Mouse (Mus musculus) central nervous system, embryonic 14 days (tissue): Measurements from ENCODE around the gene Alyref. TPM values are rescaled to one million over a fixed set of nuclear protein-coding genes. Genes with fewer than 3 reads are reported as not detected.

ENCODE experiments used
- polyA plus RNA-seq: library from polyadenylated mRNA; depleted of rRNA; stranded (reverse); fragments of >200 nt; gene quantifications from 2 replicates; pipeline ENCODE4 v1.2.3, GENCODE M21; 2012; rRNA removed

Gene Alyref
- 136 and 151 TPM in 2 replicates for polyA plus RNA-seq

DNA sequence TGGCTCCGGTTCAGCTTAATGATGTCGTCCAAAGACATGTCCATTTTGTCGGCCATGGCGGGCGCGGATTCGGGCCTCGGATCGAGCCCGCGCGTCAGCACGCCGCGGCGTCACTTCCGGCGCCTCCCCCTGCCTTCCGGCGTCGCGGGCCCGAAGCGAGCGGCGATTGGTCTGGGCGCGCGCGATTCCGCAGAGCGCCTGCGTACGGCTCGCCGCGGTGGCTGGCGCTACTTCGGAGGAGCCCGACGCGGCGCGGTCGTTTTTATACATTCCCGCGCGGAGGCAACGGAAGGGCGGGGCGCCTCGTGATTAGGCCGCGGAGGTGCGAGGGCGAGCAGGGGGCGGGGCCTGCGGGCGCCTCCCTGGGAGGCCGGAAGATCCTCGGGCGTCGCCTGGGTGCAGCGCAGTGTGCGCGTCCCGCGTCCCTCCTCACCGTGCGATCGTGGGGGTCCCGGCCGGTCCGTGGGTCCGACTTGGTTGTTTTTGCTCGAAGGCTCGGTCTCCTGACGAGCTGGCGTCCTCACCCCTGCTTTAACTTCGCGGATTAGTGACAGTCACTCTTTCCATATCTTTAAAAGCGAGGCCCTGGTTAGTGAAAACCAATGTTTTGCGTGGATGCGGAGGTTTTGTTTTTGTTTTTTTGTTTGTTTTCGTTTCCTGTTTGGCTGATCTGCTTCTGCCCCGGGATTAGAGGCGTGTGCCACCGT lies at the start of gene Alyref, which contains the start of gene Anapc11:
Alyref (minus strand) TSS at position 83 of the 707 bp plus-strand sequence.
Anapc11 (plus strand) TSS at position 139 of the 707 bp plus-strand sequence.

DNA sequence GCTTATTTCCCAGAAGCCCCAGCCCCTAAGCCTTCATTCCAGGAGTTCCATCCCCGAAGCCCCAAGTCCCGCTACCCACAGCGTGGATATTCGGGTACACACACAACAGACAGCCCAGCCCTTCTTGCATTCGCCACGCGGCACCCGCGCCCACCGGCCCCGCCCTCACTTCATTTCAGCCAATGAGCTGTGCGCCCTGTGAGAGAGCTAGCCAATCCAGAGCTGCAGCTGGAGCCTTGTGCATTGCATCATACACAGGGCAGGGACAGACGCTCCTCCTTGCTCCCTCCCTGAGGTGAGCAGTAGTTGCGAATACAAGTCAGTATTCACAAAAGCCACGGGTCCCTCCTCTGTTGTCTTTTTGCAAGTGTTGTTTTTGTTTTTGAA lies 45.4 kb upstream of the Alyref start, which contains the start of gene Pycr1:
Pycr1 (minus strand) TSS at position 169 of the 387 bp plus-strand sequence.

DNA sequence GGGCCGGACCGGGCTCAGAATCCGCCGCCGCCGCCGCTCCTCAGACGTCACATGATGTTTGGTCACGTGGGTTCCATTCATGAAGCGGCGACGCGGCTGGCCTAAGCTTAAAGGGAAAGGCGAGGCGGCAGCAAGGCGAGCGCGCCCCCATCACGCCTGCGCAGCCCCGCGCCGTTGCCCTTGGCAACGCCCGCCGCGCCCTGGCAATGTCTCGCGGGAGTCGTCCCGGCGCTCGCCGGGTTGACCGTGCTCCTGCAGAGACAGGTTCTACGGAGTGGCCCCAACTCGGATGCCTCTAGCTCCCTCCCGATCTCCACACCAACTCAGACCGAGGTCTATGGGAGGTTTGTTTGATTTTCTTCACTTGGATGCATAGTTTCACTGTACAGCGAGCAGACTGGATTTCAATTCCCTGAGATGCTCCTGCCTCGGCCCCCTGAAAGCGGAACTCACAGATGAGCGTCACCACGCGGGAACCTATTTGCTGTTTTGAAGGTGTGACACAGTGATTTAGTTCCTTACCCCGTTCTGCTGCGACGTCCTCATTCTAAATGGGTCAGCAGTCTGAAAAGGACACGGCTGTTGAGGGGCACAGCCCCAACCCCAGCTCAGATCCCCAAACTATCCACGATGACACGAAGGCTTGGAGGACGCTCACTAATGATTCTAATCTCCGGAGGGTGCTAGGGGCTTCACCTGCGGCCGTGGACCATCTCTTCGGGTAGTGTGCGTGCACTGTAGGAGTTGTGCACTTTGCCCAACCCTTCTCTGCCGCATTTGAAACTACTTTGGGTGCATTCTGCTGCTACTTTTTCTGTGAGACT lies 35.6 kb upstream of the Alyref start, which contains the start of gene Mafg:
Mafg (minus strand) TSS at position 81 of the 824 bp plus-strand sequence.

DNA sequence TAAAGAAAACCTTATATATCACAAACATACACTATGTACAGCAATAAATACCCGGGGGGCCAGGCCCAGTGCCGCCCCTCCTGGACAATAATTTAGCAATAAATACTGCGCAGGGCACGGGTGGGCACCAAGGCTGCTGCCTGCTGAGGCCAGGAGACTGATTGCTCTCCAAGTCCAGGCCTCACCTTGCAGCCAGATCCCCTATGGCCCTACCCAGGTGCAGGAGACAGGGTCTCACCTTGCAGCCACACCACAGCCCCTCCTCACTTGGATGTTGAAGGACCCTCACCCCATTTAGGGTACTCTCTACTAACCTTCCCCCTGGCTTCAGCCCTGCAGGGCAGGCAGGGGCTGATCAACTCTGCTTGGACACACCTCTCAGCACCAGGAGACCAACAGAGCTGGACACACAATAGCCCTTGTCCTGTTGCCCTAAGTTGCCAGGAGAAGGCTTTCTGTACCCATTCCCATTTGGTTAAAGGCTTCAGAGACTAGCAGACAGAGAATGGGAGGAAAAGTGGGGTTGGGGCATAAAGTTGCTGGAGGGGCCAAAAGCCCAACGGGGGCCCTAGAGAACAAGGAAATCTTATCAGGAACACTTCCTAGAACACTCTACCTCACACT lies 27.1 kb upstream of the Alyref start, which contains the start of gene Sirt7:
Sirt7 (minus strand) TSS at position 89 of the 624 bp plus-strand sequence.

DNA sequence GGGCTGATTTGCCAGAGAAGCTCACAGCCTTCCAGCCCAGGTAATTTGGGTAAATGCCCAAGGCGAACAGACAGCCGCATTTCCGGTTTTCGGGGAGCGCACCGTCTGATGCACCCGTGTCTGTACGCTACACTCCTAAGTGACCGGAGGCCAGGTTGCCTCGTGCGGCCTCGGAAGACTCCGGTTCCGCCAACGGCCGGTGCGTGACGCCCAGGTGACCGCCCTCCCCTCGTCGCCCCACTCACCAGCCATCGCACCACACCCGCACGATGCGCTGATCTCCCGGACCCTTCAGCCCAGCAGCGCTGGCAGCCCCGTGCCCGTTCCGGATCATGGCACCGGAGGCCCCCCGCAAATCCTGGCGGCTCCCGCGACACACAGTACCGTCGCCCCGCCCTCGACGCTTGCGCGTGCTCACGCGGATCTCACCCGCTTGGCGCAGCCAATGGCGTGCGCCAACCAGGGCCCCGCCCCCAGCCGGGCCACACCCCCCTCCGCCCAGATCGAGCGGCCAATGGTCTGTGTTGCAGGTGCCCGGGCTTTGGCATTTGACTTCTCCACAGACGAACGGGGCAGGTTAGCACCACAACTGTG lies 19.5 kb upstream of the Alyref start, which contains the start of gene Pcyt2:
Pcyt2 (minus strand) TSS at position 418 of the 594 bp plus-strand sequence.

DNA sequence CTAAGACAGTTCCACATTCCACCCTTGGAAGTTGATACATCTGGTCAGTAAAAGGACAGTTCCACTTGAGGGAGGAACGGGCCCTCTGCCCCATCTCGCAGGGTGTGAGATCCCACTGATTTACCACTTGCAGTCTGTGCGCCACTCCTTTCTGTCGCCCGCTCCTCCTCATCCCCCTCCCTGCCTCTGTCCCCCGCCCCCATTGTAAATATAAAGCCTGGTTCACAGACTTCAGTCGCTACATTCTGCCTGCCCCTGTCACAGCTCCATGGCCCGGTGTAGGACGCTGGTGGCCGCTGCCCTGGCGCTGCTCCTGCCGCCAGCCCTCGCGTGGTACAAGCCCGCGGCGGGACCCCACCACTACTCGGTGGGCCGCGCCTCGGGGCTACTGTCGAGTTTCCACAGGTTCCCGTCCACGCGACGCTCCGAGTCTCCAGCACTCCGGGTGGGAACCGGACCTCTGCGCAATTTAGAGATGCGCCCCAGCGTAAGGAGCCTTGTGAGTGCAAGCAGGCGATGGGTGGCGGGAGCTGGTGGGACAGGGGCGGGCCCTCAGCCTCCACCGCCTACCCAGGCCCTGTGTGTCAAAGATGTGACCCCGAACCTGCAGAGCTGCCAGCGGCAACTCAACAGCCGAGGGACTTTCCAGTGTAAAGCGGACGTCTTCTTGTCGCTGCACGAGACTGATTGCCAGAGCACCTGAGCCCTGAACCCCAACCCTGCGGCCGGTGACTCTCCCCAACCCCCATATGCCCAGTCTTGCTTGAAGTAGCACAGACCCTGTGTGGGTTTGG lies 10.3 kb upstream of the Alyref start, which contains the start of gene Npb:
Npb (plus strand) TSS at position 237 of the 794 bp plus-strand sequence.

DNA sequence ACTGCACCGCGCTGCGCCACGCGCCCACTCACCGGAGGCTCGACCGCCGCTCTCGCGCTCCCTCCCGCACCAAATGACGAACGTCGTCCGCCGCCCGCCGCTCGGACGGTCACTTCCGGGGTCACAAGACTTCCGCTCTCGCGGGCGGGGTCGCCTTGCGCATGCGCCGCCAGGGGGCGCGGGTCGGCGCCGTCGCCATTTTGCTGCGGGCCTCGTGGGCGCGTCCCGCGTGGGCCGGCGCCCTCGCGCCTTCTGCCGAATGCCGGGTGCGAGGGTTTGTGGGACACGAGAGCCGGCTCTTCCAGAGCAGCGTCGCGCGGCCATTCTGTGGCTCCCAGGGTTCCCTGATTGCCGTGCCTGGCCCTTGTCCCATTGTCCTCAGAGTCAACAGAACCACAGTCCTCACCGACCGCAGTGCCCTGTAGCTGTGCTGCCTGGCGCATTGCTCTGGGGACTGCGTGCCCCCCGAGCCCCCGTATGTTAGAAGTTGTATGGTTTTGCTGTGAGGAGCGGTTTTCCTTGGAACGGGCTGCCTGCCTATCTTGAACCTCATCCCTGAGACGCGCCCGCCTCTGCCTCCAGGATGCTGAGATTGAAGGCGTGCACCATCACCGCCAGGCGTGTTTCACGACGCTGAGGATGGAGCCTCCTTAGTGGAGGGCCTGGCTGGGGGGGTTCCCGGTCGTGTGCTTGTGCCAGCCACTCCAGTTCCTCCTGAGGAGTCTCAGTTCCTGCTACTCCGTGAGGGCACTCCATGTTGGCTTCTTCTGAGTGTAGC lies 16.5 kb downstream of the Alyref start, which contains the start of gene Arhgdia:
Arhgdia (minus strand) TSS at position 135 of the 778 bp plus-strand sequence.

DNA sequence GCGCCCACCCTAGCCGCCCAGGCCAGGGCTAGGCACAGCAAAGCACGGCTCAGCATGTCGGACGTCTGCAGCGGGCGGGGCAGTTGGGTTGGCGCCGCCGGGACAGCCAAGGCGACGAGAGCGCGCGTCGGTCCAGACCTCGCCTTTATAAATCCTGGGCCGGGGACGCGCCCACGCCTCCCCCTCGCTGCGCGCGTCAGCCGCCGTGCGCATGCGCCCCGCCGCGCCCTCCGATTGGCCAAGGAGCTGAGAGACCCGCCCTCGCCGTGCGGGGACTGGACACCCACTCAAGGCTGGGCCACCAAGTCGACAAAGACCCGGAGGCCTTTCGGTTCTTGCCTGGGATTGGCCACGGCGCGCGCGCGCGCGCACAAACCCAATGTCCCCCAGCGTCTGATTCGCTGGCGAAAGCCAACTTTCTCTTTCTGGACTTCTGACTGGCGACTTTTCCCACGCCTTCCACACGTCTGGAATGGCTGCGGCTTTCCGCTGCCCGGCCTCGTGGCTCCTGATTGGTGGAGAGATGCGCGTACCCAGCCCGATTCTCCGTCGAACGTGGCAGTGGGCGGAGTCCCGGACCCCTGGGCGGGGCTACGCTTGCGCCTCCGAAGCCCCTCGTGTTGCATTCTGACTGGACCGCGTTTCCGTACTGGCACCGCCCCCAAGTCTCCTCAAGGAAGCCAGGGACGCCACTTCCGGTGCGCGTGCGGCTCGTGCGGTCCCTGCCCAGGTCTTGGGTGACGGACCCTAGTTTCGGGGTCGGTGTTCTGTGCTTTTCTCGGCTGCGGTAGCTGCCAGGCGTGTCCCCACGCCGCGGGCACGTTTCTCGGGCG lies 25.2 kb downstream of the Alyref start, which contains the start of gene P4hb:
P4hb (minus strand) TSS at position 502 of the 833 bp plus-strand sequence.

DNA sequence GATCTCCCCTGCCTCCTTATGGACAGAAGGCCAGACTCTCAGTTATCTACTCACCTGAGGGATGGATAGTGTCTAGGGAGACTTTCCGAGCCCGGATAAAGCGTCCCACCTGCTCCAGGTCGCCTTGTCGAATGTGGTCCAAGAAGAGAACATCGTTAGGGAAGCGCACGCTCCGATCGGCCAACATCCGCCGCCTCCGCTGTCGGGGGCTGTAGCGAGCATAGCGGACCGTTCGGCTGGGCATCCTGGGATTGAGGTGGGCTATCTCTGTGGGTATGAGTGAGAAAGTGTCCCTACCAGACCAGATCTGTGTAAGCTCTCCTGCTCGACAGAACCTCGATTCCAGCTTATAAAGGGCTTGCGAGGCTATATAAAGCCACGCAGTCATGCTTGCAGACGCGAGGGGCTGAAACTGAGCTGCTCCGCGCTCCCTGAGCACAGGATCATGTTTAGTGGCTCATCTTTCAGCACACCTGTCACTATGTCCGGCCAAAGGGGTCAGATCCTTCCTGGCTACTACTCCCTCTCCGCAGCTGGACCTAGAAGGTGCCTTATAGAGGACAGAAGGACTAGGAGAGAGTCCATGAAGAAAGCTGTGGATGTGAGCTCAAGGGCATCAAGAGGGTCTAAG lies 47.2 kb downstream of the Alyref start, which contains the start of gene Ppp1r27:
Ppp1r27 (minus strand) TSS at position 323 of the 631 bp plus-strand sequence.

DNA sequence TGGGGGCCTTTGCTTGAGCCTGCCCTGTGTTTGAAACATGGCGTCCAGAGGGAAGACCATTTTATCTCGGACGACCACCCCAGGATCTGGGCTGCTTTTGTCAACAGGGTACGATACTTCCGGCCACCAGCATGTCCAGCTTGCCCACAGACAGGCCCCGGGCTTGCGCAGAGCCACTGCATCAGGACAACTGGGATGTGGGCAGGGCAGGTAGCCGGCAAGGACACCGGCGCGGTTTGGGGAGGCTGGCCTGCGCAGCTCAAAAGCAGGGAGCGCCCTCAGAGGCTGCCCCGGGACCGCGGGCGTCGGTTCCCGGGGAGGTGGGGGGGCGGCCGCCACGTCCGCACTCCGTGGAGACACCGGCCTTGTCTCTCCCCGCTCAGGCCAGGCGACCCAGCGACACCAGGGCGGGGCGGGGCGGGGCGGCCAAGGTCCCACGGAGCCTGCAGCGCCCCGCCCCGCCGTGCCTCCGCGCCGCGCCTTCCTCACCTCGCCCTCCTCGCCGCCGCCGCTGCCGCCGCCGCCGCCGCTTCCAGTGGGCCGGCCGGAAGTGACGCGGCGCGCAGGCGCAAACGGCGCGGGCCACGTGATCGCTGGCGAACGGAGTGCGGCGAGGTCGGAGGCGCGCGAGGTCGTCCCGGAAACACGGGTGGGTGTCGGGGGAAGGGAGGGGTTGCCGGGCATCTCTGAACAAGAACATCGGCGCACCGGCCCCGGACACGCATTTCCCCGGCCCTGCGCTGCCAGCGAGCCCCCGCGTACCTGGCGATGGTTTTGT lies 48.8 kb downstream of the Alyref start, which contains the start of gene Mcrip1:
Mcrip1 (minus strand) TSS at position 560 of the 778 bp plus-strand sequence.

Other genes starting within 250 kb of the Alyref start
- 1,737 and 2,132 TPM in 2 replicates for gene Actg1, start 249.8 kb downstream of the Alyref start, polyA plus RNA-seq
- gene Fscn2, start 236.8 kb downstream of the Alyref start, polyA plus RNA-seq = 0.54 and 0.64 TPM in 2 replicates
- gene Faap100, start 219.6 kb downstream of the Alyref start, polyA plus RNA-seq = 84.8 and 87.8 TPM in 2 replicates
- gene Nploc4, start 160.7 kb downstream of the Alyref start, polyA plus RNA-seq = 49.9 and 50.5 TPM in 2 replicates
- 0.14 TPM in 1 of 2 replicates, not detected in the other for gene Tspan10, start 155.7 kb downstream of the Alyref start, polyA plus RNA-seq
- gene Pde6g, start 144.9 kb downstream of the Alyref start, polyA plus RNA-seq = 0.29 and 0.44 TPM in 2 replicates
- gene Oxld1, start 140.3 kb downstream of the Alyref start, polyA plus RNA-seq = 8.3 and 9.0 TPM in 2 replicates
- gene Ccdc137, start 140.2 kb downstream of the Alyref start, polyA plus RNA-seq = 34.1 and 34.7 TPM in 2 replicates
- 40.3 and 40.8 TPM in 2 replicates for gene Arl16, start 130.8 kb downstream of the Alyref start, polyA plus RNA-seq
- 101 and 106 TPM in 2 replicates for gene Mrpl12, start 113.8 kb downstream of the Alyref start, polyA plus RNA-seq
- gene Slc25a10, start 106.5 kb downstream of the Alyref start, polyA plus RNA-seq = 42.9 and 47.1 TPM in 2 replicates
- 0.25 and 1.1 TPM in 2 replicates for gene Gcgr, start 67.7 kb downstream of the Alyref start, polyA plus RNA-seq
- gene Mcrip1, start 48.6 kb downstream of the Alyref start, polyA plus RNA-seq = 208 and 216 TPM in 2 replicates
- gene Ppp1r27, start 47.2 kb downstream of the Alyref start, polyA plus RNA-seq = 0.59 TPM in 1 of 2 replicates, not detected in the other
- 209 and 309 TPM in 2 replicates for gene P4hb, start 25.1 kb downstream of the Alyref start, polyA plus RNA-seq
- 455 and 517 TPM in 2 replicates for gene Arhgdia, start 16.7 kb downstream of the Alyref start, polyA plus RNA-seq
- 168 and 170 TPM in 2 replicates for gene Anapc11, start 56 bp upstream of the Alyref start, polyA plus RNA-seq
- gene Npb, start 10.1 kb upstream of the Alyref start, polyA plus RNA-seq = 0.73 and 1.2 TPM in 2 replicates
- gene Pcyt2, start 19.6 kb upstream of the Alyref start, polyA plus RNA-seq = 272 and 279 TPM in 2 replicates
- gene Sirt7, start 26.9 kb upstream of the Alyref start, polyA plus RNA-seq = 74.5 and 74.8 TPM in 2 replicates
- gene Mafg, start 35.2 kb upstream of the Alyref start, polyA plus RNA-seq = 52.3 and 57.4 TPM in 2 replicates
- 22.8 and 29.0 TPM in 2 replicates for gene Pycr1, start 45.4 kb upstream of the Alyref start, polyA plus RNA-seq
- gene Myadml2, start 49.8 kb upstream of the Alyref start, polyA plus RNA-seq = 0.11 and 0.58 TPM in 2 replicates
- 1.9 and 3.2 TPM in 2 replicates for gene Notum, start 62.8 kb upstream of the Alyref start, polyA plus RNA-seq
- 88.0 and 94.4 TPM in 2 replicates for gene Aspscr1, start 74.6 kb upstream of the Alyref start, polyA plus RNA-seq
- 71.4 and 77.3 TPM in 2 replicates for gene Cenpx, start 115.4 kb upstream of the Alyref start, polyA plus RNA-seq
- gene Lrrc45, start 115.6 kb upstream of the Alyref start, polyA plus RNA-seq = 125 and 127 TPM in 2 replicates
- 346 and 390 TPM in 2 replicates for gene Rac3, start 123.1 kb upstream of the Alyref start, polyA plus RNA-seq
- 11.1 and 11.3 TPM in 2 replicates for gene Dcxr, start 128.9 kb upstream of the Alyref start, polyA plus RNA-seq
- 0.57 and 5.7 TPM in 2 replicates for gene Cbr2, start 133.7 kb upstream of the Alyref start, polyA plus RNA-seq
- 1.6 and 1.7 TPM in 2 replicates for gene Hmga1b, start 164.4 kb upstream of the Alyref start, polyA plus RNA-seq
- 103 and 114 TPM in 2 replicates for gene Rfng, start 185.8 kb upstream of the Alyref start, polyA plus RNA-seq
- gene Gps1, start 185.9 kb upstream of the Alyref start, polyA plus RNA-seq = 278 and 290 TPM in 2 replicates
- 48.0 and 49.8 TPM in 2 replicates for gene Dus1l, start 198.0 kb upstream of the Alyref start, polyA plus RNA-seq
- gene Fasn, start 226.2 kb upstream of the Alyref start, polyA plus RNA-seq = 238 and 256 TPM in 2 replicates